Mouse (Mus musculus) retina, adult 2 months (tissue): ENCODE measurements around the gene Nav2.

Experiments used
- DNase-seq: peaks from one replicate; pipeline ENCODE4 v3.0.0-alpha.2; 2012; ENCODE audit warnings: low read depth, low spot score

The Nav2 gene

DNA sequence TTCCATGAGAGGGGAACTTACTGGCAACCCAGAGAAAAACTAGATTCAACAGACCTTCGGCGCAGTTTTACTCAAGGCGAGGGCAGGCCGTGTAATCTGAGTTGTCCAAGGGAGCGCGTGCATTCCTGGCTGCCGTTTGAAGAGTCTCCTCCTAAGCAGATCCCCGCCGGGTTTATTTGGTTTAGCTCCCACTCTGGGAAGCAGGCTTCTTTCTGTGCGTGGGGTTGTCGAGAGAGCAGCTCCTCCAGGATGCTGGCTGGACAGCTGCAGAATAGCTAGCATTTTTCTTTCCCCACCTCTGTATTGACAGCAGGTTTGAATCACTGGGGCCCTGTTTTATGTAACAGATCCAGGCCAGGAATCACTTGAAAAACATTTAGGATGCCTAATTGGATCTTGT is 529.4 kb downstream of the Nav2 start:
- no peak for DNase-seq

DNA sequence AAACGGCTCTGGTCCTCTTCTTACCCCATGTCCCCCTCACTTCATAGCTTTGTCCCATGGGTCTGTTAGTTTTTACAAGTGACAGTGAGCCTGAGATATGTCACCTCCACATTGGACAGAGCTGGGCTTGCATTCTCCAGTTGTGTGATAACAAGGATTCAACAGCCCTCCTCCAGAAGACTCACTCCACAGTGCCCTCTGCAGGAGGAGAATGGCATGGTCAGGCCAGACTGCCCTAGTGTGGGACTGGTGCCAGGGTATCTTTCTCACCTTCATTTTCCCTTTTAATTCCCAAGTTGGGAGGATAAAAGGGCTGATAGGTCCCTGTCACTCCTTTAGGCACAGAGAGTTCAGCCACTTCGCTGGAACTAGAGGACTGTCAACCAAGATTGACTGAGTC is 530.6 kb downstream of the Nav2 start:
- no peak for DNase-seq

DNA sequence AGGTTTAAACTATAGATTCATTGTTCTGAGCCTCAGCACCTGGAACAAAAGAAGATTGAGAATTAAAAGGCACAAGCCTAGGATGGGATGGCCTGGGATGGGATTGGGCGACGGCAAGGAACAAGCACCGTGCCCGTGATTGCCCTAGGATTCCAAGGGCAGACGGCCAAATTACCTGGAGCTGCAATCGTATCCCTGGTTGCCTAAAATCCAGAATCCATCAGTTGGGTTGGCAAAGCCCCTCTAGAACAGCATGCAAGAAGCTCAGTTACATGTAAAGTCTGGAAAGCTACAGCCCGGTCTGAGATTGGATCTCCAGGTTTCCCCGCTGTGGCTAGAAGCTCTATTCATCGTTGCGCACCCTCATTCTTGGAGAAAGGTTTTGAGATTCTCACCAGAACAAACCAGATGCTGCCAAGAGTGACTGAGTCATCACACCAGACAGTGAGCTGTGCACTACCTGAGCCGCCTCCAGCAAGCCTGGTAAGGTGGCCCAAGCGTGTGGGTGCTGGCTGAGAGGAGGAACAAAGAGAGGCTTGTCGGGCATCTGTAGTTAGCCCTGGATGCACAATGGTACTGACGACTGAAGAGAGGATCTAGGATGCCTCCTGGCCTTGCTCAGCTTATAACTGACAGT is 531.9 kb downstream of the Nav2 start:
- no peak for DNase-seq

DNA sequence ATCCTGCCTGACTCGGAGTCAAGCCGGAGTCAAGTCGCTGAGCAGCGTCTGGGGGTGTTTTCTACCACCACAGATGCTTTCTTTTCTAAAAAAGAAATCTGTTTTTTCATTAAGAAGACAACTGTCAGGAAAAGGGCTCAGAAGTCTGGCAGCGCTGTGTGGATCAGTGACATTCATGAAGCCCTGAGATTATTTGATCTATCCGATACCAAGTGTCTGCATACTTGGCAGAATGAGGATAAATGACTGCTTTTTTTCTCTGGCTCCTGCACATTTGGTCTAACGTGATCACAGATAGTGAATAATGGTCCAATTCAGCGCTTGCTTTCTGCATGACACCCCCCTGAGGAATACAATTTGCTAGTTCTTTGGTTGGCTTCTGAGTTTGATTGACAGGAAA is 533.7 kb downstream of the Nav2 start:
- DNase-seq: no peak

DNA sequence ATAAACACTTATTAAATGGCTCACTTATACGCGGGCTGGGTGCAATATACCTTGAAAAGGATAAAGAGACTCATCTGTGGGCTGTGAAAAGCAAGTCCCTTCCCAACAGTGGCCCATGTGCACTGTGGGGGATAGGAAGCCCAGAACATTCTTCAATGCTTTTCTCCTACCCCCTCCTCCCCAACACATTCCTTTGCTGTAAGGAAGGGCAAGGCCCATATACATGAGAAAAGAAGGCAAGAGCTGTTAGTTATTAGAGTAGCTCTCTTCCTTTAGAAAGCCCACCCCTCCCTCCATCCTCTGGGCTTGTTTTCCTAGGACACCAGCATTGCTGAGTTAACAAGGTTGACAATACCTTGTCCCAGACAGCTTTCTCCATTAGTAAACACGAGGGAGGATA is 540.1 kb downstream of the Nav2 start:
- DNase-seq: no peak

DNA sequence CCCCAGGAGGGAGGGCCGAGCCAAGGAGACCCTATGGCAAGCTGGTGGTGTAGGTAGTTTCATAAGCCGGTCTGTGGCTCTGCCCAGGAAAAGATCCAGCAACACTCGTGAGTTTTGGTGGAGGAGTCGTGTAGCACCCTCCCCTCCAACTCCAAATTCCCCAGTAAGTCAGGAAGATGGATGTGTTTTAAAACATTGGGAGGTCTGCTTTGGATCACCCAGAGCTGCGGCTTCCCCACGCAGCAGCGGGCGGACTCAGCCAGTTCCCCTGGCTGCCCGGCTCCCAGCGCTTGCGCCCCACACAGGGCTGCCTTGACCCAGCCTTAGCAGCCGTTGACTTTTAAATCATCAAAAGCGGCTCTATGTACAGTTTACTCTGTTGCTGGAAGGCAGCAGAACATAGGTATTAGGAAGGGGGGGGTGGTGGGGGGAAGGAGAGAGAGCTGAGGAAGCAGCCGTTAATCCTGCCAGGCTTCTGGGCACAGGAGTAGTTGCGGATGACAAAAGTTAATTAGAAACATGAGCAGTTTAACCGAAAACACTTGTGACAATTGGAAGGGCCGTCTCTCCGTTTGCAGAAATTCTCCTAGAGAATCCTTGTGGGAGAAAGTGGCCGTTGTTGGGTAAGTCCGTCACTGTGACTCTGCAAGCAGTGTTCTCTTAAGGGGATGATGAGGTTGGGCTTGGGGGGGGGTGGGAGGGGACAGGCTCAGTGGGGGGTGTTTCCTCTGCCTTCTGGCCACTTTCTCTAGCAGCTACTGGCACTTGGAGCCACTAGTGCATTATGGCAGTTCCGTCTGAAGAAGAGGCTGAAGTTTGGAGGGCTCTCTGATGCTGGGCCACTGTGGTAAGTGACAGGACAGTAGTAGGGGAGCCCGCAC is 542.0 kb downstream of the Nav2 start:
- no peak for DNase-seq

DNA sequence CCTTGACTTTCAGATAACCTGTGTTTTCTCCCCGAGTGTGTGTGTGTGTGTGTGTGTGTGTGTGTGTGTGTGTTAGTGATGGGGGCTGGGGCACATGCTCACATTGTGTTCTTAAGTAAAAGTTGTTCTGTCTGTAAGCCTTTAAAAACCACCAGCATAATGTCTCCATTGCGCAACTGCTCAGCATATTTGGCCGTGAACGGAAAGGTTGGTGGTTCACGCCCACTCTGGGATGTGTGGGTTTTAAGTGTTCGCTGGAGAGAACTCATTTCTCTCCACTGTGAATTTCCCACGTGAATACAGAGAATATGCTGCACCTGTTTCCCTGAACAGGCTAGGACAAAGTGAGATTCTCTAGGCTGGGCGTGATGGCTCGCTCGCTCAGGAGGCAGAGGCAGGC is 542.7 kb downstream of the Nav2 start:
- no peak for DNase-seq

DNA sequence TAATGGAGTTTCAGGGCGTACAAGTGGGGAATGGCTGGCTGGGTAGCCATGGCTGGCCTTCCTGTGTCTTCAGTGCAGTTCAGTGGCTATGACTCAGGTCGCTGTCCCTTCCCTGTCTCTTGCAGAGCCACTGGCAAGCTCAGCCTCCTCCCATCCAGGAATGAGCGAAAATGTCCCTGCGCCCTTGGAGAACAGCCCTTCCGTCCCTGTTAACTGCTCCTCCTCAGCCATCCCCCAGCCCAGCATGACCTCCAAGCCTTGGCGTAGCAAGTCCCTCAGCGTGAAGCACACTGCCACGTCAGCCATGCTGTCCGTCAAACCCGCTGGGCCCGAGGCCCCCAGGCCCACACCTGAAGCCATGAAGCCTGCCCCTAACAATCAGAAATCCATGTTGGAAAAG is 543.8 kb downstream of the Nav2 start:
- no peak for DNase-seq

DNA sequence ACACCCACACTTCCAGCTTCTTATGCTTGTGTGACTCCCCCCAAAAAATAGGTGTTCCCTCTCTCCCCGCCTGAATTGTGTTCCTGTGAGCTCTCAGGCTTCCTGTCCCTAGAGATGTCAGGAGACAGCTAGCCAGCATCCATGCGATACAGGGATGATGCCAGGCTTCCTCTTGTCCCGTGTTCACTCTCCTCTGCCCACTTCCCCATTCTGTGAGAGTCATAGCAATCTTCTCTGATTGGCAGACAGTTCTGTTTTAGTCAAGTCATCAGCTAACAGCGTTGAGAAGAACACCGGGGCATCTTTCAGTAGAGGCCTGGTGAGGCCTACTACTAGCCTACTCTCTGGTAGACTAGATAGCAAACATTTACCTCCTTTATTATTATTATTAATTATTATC is 546.1 kb downstream of the Nav2 start:
- no peak for DNase-seq

DNA sequence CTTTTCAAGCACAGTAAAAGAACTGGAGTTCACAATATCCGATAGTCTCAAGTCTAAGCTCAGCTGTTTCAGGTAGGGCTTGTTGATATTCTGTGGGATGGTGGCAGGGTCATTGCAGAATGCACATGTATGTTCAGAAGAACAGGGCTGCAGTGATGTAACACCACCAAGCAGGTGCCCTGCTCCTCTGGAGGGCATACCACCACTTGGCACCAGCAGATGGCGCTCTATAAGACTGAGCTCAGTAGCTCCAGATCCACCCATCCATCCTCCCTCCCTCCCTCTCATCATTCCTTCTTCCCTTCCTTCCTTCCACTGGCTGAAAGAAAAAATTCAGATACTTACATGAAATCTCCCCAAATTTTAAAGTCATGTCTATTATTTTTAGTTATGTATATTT is 547.6 kb downstream of the Nav2 start:
- no peak for DNase-seq

DNA sequence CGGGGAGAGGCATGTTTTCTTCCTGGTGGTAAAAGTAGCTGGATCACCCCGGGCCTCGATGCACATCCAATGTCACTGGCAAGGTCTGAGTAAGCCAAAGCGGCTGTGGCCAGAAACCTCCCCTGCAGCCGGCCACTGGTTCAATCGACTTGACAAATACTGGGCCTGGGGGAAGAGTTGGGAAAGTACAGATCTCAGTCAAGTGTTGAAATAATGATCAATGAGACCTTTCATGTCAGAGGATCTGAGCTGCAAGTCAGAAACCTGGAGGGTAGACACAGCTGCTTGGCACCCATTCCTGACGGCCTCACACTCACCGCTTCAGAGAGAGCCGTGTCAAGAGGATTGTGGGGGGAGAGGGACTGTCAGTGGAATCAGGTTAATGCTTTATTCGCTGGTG is 548.9 kb downstream of the Nav2 start:
- DNase-seq: no peak

DNA sequence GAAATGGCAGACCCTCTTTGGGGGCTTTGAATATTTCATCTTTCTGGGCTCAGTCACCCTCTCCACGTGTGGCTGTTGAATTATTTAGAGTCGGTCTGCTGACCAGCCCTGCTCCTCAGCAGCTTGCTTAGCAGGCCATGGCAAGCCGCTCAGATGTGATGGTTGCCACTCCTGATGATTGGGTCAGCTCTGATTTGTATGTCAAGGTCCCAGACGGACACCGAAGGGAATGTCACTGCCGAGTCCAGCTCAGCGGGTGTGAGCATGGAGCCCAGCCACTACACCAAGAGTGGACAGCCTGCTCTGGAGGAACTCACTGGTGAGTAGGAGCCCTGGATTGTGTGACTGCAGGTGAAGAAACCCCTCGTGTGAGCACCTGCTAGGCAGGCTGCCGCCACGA is 549.4 kb downstream of the Nav2 start:
- no peak for DNase-seq

DNA sequence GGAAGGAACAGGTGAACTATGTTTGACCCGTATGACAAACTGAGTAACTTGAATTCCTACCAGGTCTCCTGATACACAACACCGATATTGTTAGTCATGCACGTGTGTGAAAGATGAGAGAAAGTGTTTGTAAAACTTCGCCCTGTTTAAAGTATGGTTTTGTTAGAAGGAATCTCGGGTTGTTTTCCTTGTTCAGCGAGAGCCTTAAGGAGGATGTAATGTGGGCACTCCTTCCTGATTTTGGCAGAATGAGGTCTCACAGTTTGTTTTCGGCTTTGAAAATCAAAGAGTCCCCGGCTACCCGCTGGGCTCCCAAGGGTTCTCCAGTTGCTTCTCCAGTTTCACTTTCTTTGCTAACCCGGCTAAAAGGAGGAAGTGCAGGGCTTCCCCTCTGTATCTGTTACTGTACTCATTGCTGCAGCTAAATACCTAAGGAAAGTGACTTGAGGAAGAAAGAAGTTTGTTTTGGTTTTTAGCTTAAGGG is 553.9 kb downstream of the Nav2 start:
- no peak for DNase-seq

DNA sequence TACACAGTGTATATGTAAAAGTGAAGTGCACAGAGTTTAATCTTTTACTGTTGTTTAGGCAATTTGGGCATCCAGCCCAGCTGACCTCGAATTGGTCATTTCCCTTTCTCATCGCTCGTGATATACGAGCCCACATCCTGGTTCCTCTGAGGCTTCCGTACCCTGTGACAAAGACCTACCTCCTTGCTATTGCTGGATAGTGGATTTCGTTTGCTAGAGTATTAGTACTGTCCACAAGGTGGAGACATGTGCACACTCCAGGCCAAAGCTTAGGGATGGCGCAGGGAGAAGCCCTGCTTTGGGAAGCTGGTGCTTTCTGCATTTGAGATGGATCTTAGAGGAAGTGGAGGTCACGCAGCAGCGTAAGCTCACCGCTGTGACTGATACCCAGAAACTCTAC is 559.3 kb downstream of the Nav2 start:
- no peak for DNase-seq

DNA sequence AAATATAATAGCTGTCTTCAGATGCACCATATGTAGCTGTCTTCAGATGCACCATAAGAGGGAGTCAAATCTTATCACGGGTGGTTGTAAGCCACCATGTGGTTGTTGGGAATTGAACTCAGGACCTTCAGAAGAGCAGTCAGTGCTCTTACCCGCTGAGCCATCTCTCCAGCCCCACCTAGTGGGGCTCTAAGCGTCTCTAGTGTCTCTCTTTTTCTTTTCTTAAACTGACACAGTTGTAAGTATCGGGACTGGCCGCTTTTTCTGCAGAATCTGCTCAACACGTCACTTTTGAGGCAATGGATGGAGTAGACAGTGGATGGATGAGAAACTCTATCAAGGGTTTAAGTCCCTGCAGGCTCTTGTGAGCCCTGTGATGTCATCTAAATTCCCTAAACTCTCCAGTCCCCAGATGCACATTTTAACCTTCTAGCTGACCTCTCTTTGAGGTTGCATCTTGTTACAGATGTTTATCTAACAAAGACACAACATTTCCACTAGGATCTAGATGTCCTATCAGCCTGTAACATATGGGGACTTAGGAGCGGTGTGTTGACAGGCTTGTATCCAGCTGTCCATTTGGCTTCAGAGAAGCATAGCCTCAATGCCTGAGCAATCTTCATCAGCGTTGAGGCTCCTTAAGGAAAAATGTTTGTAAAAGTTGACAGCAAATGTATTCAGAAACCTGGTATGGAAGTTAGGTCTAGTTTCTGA is 560.1 kb downstream of the Nav2 start:
- DNase-seq: no peak

DNA sequence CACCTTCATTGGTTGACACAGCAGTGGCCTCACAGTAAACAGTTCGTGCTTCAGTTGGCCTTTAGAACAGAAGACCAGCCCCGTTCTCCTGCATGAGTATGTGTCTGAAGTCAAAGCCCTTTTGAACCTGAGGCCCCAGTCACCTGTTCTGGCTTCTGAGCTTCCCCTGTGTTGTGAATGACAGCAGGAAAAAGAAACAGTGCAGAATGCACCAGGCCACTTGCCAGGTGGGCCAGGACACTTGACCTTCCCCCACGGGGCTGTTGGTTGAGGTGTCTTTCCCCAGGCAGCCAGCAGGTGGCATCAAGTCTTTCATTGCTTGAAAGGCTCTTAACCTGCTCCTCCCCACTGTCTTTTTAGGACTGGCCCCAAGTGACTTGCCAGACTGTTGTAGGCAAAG is 562.8 kb downstream of the Nav2 start:
- no peak for DNase-seq

DNA sequence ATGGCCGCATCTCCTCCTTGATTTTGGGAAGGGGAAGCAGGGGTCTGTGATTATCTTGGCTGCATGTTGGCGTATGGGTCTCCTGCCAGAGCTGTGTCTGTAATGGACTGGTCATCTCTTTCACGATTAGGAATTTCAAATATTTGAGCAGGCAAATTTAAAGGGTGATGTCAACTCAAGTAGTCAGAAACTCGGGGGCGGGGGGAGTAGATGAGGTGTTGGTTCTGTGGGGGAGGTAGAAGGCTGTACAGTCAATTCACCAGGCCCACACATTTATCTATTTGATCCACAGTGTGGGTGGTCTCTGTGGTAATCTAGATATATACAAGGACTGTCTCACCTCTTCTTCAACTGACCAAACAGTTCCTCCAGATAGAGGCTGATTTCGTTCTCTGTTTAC is 566.8 kb downstream of the Nav2 start:
- DNase-seq: no peak

DNA sequence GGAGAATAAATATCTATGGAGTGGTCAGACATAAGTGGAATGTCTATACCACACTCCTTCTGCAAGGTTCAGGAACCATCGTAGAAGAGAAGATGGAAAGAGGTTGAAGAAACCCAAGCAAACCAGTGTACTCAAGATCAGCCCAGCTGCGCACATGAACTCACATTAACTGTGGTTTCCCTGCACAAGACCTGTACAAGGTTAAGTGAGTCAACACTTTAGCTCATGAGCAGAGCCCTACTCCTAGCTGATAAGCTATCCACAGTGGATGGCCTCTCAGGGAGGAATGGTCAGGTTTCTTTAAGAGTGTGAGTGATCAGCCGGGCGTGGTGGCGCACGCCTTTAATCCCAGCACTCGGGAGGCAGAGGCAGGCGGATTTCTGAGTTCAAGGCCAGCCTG is 567.6 kb downstream of the Nav2 start:
- no peak for DNase-seq

DNA sequence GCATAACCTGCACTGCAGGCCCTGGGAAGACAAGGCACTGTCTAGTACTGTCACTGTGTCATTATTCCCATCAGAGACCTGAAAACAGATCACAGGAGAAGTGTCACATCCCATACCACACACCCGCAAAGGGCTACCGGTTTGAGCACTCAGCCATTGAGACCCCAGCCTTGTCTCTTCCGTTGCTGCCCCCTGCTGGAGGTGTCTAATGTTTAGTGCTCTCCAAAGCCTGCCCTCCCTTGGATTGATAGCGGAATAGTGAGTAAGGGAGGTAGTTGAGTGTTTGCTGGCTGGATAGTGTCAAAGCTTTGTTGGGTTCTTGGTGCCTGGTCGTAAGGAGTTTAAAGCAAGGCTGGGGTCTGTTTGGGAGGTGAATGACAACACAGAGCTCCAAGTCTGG is 568.1 kb downstream of the Nav2 start:
- DNase-seq: no peak

DNA sequence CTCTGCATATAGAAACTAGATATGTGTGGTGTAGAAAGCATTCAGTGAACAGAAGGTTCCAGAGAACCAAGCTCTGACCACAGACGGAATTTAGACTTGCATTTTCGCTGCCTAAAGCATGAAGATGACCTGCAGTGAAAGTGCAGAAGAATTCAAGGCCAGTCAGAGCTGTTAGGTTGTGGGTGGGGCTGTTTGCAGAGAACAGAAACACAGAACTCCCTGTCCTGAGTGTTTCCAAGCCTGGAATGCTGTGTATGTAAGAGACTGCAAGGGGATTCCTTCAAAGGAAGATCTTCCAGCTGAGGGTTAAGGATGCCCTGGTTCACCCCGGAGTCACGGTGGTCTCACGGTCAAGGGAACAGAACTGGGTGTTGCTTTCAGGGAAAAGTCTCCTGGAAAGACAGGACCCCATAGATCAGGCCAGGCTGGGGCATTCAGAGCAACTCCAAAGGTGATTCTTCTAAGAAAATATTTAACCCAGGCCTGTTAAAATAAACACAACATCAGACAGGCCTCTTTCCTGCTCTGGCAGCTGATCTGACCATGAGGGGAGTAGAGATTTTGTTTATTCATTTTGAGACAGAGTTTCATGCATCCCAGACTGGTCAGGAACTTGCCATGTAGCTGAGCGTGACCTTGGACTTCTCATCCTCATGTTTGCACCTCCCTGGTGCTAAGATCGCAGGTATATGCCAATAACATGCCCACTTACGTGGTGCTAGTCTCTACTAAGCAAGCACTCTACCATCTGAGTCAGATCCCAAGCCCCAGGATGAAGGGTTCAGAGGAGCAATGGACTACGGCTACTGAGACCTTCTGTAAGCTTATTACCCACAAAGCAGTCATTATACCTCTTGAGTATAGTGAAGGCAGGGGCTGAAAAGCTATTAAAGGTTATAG is 568.8 kb downstream of the Nav2 start:
- no peak for DNase-seq

DNA sequence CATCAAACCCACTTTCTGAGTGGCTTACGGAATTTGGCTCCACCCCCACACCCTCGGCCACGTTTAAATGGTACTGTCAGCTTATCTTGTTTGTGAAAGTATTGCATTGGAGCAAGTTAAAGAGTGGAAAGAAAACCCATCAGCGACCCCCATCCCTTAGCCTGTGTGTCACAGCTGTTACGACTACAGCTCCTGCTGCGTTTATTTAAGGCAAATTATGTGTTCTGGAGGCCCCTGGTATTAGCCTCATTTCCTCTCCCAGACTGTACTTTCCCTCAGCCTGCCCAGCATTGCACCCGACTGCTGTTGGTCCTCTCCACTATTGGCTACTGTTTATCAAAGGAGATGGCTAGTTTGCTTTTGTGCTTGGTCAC is 569.4 kb downstream of the Nav2 start:
- DNase-seq: no peak

DNA sequence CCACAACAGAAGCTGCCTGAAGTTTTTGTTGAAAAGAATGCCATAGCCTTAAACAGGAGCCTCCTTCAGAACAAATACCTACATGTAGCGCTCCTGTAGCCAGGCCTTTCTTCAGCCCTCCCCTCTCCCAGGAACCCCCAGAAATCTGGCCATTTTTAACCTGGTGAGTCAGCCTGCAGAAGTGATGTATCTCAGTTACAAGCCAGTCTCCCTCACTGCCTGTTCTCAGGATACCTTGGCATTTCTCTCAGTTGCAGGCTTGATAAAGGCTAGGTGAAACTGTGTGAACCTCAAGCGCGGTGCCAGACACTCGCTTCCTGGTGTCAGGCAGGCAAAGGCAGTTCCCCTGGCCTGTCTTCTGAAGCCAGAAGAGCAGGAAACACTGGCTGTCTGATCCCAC is 570.4 kb downstream of the Nav2 start:
- DNase-seq: no peak
